Mouse (Mus musculus) cerebellum, adult 18-20 months (tissue): ENCODE results near the gene Dapk2.

Experiments used
- DNase-seq, 2 experiments: peaks; one replicate each; pipeline ENCODE4 v3.0.0; 2021

The Dapk2 gene

DNA sequence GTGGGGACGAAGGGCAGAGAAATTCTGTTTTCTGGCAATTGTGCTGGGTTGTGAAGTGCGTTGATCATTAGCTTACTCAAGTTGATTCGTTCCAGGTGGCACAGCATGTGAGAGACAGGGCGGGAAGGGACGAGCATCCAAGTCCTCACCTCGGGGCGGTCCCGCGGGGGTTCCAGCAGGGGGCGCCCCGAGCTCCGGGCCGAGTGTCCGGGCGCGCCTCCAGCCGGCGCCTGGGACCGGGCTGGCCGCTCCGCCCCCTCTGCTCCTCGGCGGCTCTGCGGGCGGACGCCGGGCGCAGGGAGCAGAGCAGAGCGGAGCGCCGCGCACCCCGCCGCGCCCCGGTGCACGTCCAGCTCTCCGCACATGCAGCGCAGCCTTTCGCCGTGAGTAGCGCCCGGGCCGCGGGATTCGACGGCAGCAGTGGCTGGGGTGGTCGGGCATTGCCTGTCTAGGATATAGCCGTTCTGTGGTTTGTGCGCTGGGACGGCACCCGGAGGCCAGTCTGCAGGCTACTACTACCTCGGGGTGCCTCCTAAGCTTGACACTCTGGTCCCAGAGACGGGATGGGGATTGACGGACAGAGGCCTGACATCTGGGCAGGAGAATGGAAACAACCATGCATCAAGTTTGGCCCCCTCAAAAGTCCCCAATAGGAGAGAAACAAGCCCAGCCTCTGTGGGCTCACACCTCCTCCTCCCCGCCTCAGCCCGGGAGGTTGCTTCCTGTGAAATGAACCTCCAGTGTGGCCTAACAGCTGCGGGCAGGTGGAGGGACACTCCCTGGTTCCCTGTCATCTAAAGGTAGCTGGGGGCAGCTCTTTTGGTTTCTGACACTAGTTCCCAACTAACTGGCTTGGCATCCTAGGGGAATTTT, at the start of gene Dapk2:
TSS of gene Dapk2 (plus strand) at position 266 of the 873 bp plus-strand sequence.
- peak; percentile 39 to 77 for DNase-seq

DNA sequence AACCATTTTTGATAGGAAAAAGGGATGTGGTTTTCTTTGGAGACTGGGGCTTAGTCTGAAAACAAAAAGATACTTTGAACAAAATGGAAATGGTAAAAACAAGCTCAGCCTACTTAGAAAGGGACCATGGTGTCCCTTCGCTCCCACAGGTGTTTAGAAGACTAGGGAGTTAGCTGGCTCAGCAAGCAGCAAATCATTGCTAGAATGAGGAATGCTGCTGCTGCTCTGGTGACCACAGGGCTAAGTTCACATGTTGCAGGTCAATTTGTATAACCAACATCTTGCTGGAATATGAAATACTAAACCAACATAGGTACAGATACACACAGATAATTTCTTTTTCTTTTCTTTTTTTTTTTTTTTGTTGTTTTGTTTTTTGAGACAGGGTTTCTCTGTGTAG, 48.4 kb upstream of the Dapk2 start:
- no peak for DNase-seq

DNA sequence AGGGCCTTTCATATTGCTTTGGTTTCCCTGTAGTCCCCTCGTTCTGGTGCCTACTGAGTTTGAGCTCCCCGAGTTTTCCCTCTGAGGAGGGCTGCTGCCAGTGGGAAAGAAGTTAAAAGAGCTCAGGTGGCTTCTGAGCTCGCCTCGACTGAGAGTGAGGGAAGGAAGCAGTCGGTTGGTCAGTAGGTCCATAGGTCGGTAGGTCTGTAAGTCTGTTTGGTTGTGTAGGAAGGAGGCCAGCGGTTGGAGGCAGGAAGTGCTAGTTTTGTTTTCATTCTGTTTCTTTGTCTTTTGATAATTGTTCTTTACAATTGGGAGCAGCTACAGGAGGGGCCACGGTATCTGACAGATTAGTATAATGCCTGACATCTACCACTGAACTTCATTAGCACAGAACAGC, 47.9 kb upstream of the Dapk2 start:
- DNase-seq = no peak

DNA sequence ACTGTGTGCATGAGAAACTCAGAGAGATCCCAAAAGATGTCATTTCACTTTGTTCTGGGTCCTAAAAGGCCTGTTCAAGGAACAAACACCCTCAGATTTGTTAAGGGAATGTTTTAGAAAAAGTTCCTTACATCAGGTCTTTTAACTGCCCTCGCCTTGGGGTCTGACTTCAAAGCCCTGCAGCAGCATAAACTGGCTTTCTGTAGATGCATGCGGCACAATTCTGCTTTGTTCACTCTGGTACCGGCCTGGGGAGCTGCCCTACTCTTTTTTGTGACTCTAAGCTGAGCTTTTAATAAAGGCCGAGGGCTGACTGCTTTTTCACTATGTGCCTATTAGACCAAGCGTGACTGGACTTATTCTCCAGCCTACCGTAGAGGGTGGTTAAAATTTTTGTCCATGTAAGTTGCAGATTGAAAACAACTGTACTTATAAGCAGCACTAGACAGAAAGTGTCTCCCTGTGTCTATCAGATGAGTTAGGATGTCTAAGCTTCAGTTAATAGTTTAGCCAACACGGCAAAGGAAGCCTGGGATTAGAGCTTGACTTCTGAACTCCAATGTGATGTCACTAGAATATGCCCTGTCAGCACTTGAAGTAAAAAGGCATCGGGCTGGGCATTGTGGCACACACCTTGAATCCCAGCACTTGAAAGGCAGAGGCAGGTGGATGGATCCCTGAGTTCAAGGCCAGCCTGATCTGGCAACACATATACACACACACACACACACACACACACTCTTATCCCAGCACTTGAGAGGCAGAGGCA, 47.2 kb upstream of the Dapk2 start:
- no peak for DNase-seq

DNA sequence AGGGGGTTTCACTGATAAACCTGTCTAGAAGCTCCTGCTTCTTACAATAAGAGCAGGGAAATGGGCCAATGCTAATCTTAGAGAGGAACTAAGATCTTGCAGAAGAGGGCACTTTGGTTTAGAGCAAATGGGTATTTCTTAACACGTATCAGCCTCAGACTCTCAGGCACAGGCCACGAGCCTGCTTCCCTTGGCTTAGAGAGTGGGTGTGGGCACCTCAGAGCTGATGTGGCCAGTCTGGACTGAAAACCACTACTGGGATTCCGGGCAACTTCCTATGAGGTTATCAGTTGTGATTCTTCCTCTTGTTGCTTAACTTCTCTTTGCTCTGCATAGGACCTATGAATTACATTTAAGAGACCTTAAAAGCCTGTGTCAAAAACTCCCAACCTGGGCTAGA, 43.7 kb upstream of the Dapk2 start:
- no peak for DNase-seq

DNA sequence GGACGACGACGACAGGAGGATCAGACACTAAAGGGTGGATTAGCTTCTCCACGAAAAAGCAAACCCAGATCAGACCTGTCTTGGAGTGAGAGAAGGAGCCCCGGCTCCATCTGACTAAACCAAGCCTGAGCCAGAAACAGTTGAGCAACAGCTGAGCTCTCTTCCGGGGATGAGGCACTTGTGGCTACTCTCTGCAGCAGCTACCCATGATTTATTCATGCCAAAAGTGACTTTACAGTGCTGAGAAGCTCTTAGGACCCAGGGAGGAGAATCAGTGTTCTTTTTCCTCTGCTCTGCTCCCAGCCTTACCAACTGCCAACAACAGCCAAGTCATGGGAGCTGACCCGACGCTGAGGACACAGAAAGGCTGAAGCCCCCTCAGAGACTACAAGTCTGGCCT, 41.1 kb upstream of the Dapk2 start:
- DNase-seq = no peak

DNA sequence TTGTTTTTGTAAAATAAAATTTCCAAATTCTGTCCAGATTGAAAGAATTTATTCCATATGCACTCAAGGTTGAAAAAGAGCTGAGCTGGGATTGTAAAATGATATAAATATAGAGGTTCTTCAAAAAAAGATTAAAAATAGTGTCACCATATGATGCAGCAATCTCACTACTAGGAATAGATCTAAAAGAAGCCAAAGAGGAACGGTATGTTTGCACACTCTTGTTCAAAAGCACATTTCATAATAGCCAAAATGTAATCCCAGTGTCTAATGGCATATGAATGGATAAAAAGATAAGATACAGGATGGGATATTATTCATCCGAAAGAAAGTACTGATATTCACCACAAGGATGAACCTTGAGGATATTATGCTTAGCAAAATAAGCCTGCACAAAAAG, 38.5 kb upstream of the Dapk2 start:
- no peak for DNase-seq

DNA sequence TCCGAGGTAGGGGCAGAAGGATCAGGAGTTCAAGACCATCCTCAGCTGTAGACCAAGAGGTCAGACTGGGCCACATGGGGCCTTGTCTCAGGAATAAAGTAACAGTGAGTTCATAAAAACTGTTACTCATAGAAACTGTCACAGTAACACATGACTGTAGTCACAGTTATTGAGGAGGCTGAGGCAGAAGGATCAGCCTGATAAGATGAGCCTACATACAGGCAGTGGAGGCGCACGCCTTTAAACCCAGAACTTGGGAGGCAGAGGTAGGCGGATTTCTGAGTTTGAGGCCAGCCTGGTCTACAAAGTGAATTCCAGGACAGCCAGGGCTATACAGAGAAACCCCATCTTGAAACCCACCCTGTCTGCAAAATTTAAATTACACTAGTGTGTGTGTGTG, 37.9 kb upstream of the Dapk2 start:
- no peak for DNase-seq

DNA sequence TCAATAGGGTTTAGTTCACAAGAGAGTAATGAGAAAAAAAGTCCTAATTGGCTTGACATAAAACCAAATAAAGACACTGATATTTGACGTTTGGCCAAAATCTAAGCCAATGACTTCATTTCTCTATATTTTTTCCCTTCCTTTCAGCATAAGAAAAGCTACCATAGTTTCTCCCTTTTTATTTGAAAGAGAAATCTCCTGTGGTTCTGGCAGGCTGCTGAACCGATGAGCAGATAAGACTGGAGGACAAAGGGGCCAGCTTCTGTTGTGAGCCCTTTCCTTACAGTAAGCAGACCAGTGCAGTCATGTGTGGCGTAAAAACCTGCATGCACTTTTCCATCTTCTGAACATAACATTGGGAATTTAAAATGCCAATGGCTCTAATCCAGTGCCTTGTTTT, 37.1 kb upstream of the Dapk2 start:
- DNase-seq = no peak

DNA sequence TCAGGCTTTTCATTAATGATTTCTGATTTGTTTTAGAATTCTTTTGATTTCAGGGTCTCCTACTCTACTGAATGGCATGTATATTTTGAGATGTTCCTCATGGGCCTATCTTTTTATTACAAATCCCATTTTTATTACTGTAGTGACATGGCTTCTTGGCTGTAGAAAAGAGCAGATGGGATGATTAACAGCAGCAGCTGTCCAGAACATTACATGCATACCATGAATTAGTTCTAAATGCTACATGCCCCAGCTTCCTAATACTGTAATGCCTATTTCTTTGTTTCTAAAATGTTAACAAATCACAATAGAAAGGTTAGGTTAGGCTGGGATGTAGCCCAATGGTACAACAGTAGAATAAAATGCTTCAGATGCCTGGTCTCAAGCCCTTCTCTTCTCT, 36.6 kb upstream of the Dapk2 start:
- DNase-seq = no peak

DNA sequence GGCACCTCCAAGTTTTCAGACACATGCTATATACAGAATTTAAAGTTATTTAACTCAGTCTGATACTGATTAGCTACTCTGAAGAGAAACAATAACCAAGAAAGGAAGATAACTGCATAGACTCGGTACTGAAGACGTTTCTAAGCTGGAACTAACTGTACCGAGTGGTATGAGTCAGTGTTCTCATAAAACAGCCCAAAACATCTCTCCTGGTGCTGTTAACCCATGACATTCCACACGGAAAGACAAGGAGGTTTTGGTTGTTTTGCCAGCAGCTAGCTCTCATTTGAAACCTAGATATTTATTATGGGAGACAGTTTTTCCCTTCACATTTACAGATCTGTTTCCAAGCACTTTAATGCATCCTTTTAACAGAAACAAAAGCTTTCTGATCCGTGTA, 34.4 kb upstream of the Dapk2 start:
- no peak for DNase-seq

DNA sequence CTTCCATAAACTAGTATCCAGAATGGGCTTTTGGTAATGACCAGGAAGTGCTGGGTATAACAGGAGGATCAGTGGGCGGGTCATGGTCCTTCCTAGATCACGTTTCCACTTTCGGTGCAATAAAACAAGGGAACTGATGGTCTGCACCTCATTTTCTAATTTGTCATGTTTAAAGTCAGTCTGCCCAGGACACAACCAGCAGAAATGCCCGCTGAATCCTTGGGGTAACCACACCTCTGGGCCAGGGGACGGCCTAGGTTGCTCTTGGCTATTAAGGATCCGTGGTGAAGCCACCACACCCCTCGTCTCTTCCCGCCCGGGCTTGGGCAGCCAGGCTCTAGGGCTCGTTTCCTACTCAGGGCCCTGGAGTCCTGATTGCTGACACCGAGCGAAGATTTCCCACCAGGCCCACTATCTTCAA, 33.9 kb upstream of the Dapk2 start:
- peak in 1 of 2 experiments; percentile 31 for DNase-seq

DNA sequence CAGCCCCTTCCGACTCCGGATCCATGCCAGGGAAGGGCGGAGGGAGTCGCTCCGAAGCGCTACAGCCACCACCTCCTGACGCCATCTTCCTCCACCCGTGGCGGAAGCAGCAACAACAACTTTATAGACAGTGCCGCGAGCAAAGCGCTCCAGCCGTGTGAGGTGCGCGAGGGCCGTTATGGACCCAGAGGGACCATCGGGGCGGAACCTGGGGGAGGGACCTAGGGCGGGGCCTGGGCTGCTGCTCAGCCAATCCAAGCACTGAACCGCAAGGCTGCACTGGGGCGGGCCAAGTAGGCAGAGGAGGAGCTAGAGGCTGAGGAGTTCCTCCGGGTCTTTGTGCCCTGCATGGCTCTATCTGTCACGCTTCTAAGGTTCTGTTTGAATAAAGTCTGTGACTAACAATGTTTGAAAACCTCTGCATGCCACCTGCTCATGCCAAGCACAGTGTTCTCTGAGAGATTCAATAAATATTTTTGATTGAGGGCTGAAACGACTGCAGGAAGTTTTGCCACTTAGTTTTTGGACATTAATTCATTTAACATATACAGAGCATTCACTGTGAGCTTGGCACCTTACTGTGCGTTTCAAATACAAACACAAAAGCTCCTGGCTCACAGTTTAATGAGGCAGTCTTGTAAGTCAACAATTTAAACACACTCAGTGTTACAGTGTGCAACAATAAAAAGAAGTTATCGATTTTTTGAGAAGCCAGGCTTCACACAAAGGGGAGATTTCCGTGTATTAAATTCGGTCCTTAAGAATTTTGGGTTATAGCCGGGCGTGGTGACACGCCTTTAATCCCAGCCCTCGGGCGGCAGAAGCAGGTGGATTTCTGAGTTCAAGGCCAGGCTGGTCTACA, 33.1 kb upstream of the Dapk2 start:
- DNase-seq = peak; percentile 93 to 99

DNA sequence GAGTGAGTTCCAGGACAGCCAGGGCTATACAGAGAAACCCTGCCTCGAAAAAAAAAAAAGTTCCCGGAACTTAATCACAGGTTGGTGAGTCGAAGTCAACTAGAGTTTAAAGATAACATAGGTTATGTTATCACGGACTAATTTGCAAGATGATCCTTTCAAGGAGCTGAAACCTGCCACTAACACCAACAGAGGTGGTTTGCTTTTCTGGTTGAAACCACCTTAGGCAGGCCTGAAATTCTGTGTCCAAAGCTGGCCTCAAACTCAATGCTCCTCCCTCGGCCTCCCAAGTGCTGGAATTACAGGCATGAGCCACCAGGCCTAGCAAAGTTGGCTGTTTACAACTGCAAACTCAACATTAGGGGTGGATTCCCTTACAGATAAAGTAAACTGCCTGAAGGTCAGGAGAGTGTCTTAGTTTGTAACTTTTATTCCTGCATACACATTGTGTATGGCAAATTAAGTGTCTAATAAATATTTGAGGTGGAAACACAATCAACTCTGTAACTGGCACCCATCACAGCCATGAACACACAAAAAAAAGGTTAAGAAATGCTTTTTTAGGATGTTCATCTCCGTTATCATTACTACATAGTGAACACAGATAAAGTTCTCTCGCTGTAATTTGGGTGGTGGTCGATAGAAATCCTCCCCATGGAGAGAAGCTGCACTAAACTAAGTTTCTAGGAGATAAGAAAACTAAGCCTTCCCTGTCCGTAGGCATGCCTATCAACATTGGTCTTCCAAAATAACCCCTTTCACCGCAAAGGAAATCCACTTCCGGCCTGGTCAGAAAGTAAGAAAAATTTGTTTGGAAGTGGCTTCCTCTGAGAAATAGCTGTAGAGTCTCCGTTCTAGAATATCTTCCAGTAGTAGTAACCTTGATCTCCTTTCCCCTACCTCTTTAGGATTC, 32.2 kb upstream of the Dapk2 start:
- no peak for DNase-seq

DNA sequence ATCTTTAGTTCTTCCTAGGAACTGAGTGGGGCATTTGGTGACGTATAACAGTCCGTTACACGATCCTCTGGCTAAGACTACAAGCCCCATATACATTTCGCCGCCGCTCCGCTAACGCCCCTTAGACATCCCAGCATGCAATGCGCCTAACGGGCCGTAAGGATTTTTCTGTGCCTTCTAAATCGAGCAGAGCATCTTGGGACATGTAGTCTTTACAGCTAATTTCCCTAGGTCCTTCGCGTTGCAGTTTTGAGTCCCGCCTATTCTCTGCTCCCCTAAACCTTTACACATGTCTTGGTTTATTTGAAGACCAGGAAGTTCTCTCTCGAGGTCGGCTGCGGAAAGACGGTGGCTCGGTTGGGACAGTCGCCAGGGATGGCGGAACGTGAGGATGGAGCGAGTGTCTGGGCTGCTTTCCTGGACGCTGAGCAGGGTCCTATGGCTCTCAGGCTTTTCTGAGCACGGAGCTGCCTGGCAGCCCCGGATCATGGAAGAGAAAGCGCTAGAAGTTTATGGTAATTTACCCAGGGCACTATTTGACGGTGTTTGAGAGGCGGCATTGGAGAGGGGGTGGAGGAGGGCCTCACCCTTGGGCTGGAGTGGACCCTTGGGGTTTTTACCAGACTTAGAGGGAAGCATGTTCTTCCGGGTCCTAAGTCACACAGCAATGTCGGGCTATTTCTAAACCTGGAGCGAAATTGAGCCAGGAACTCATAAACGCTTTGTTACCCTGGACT, 31.4 kb upstream of the Dapk2 start, which contains the start of the genes Snx1 and Ciao2a:
TSS of gene Snx1 (minus strand) at position 132 of the 737 bp plus-strand sequence.
TSS of gene Ciao2a (plus strand) at position 156 of the 737 bp plus-strand sequence.
- peak; percentile 92 to 98 for DNase-seq

DNA sequence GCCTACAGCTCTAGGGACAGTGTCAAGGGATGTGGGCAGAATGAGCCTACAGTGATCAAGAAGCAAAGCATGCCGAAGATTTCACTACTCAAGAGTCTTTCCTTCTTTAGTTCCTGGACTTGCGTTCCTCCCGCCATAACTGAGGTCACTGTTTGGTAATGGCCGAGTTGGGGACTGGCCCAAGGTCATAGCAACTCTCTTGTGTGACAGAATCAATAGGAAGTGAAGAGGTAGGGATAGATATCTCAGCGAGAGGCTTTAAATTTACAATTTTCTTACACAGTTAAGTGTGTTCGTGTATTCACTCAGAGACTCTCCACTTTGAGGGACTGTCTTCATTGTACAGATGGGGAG, 30.9 kb upstream of the Dapk2 start:
- no peak for DNase-seq

DNA sequence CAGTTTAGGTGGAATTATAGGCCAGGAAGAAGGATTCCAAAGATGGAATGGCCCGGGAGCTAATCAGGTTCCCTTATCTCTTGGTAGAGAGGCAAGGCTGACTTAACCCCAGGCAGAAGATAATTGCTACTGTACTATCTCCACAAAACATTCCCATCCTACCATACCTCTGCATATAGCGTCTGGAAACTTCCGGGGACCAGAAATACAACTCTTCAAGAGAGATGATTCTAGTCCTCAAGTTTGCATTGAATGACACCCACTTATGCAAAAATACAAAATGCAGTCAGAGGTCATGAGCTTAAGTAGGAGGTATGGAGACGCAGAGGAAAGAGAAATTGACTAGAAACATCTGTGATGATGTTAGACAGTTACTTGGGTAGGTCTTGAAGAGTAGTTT, 30.1 kb upstream of the Dapk2 start:
- DNase-seq = no peak

DNA sequence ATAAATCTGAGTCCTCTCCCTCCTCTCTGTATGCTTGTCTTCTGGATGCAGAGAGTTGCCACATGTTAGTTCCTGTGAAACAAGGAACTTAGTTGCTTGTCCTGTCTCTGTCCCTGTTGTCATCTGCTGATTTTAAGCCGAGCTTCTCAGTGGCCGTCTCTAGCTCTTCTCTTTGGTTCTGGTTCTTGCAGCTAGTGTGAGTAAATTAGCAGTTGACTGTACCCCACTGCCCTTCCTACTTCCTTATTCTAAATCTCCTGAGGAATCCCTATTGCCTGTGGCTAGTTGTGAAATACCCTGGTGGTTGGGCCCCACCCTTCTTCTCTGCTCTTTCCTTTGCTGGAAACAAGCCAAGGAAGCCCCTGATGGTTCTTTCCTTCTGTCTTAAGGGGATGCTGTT, 26.6 kb upstream of the Dapk2 start:
- DNase-seq = no peak

DNA sequence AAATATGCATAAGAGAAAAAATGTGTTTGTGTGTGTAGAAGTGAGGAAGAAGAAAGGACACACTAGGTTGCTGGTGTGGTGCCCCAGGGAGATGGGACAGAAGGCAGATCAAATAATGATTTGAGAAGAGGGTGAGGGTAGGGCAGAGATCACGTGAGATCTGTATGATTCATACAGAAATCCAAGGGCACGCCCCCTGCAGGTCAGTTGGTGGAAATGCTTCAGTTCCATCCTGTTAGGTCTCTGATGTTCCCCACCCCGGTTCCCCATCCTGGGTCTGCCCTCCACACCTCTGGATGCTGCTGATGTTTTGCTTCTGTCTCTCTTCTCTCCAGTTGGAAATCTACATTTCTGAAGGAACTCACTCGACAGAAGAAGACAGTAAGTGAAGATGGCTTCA, 22.1 kb upstream of the Dapk2 start:
- no peak for DNase-seq

DNA sequence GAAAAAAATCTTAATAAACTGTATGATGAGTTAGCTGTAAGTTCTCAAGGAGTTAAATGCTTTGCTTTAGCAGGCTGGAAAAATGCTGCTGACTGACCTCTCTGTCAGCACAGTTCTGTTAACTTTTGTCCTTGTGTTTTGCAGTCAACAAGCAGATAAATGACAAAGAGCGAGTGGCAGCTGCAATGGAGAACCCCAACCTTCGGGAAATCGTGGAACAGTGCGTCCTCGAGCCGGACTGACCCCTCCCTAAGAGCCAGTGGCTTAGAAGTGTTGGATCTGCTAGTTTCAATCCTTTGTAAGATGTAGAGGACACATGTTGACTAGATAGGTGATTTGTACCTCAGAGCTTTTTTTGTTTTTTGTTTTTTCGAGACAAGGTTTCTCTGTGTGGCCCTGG, 19.8 kb upstream of the Dapk2 start:
- DNase-seq = no peak

DNA sequence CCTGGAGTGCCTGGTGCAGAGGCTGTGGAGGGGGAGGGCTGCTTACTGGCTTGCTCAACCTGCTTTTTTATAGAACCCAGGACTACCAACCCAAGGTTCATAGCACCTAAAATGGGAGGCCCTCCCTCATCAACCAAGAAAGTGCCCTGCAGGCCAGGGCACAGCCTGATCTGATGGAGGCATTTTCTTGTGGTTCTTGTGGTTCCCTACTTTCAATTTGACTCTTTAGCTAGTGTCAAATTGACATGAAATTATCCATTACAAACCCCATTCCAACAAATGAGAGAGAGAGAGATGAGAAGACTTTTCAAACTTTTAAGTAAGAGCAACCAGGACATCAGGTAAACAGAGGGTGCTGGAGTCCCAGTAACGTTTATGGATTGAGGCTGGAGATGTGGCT, 15.8 kb upstream of the Dapk2 start:
- no peak for DNase-seq
